Mouse (Mus musculus) hindbrain, postnatal 0 days (tissue): ENCODE measurements around the gene Cmtm4. TPM values are rescaled to one million over a fixed set of nuclear protein-coding genes. Genes with fewer than 3 reads are reported as not detected.

Source experiments
- ATAC-seq: fragments of 200-750 bp; cut with Nextera tagmentation; 2 replicates; pipeline ENCODE4 v1.8.0; 2017; ENCODE audit warnings: mild to moderate bottlenecking, moderate TSS enrichment, moderate library complexity
- DNase-seq: peaks from one replicate; pipeline ENCODE4 v3.0.0-alpha.2; 2015; ENCODE audit warnings: low spot score
- H3K27ac ChIP-seq: fragments of 300-500 bp; sonication (generic); 2 replicates; pipeline ENCODE4 v1.5.1; 2014; ENCODE audit warnings: mild to moderate bottlenecking
- H3K27me3 ChIP-seq: fragments of 300-500 bp; sonication (generic); 2 replicates; pipeline ENCODE4 v1.6.1; 2014; ENCODE audit warnings: low read length, mixed read lengths; ENCODE audit not compliant: insufficient read depth
- H3K36me3 ChIP-seq: fragments of 300-500 bp; sonication (generic); 2 replicates; pipeline ENCODE4 v1.6.1; 2014; ENCODE audit warnings: low read length, mixed read lengths; ENCODE audit not compliant: insufficient read depth
- H3K4me1 ChIP-seq: fragments of 300-500 bp; sonication (generic); 2 replicates; pipeline ENCODE4 v1.6.1; 2014; ENCODE audit warnings: antibody characterized with exemption, low read length, mixed read lengths; ENCODE audit not compliant: insufficient read depth
- H3K4me2 ChIP-seq: fragments of 300-500 bp; sonication (generic); 2 replicates; pipeline ENCODE4 v1.6.1; 2014; ENCODE audit warnings: low read depth, mild to moderate bottlenecking, low read length, moderate library complexity, mixed read lengths
- H3K4me3 ChIP-seq: fragments of 300-500 bp; sonication (generic); 2 replicates; pipeline ENCODE4 v1.5.1; 2014; ENCODE audit warnings: low read length
- H3K9ac ChIP-seq: fragments of 300-500 bp; sonication (generic); replicated peaks from 2 replicates; pipeline ENCODE4 v1.6.1; 2014; ENCODE audit warnings: mild to moderate bottlenecking, low read length, moderate library complexity, mixed read lengths
- H3K9me3 ChIP-seq: fragments of 300-500 bp; sonication (generic); 2 replicates; pipeline ENCODE4 v1.6.1; 2016; ENCODE audit warnings: low read length, mixed read lengths
- CTCF ChIP-seq: IDR thresholded peaks from 2 replicates; pipeline ENCODE4 v1.5.1; 2016; ENCODE audit warnings: antibody characterized with exemption, control low read depth, low read depth
- WGBS: fragments of 180-500 bp; shearing (Covaris S2); extraction: QIAGEN DNeasy Blood & Tissue Kit; methylation state at CpG from one replicate; pipeline ENCODE4 v1.1.7; 2014; 5-methylcytosine and 5-hydroxymethylcytosine counted together
- polyA plus RNA-seq: library from polyadenylated mRNA; unstranded; fragments of >200 nt; fragmentation: Nextera tagmentation; extraction: Ambion mirVana; gene quantifications from 2 replicates; pipeline ENCODE4 v1.2.1, GENCODE M21; 2015
- total RNA-seq: library from RNA; depleted of rRNA; stranded (reverse); fragments of >200 nt; gene quantifications from 2 replicates; pipeline ENCODE4 v1.2.3, GENCODE M21; 2014

The Cmtm4 gene
- total and polyA plus RNA-seq, 2 experiments from 2014 or later = 2.7 to 38.4 TPM

- H3K27ac ChIP-seq = peak overlapping the region; percentile 48; the same call in 1 of the 2 replicates
- H3K27me3 ChIP-seq = no peaks in the 10 kb centered on the region
- no peak overlapping the region; the same call in 1 of the 2 replicates for H3K9ac ChIP-seq
- H3K4me1 ChIP-seq = no peaks in the 10 kb centered on the region
- TF ChIP-seq CTCF = no peak
- H3K9me3 ChIP-seq = no peaks in the 10 kb centered on the region
- 48% methylated on average over 6 of the region's 6 CpGs for WGBS
- ATAC-seq (no peak), DNase-seq (no peak)
- peak overlapping the region; percentile 92 for H3K4me2 ChIP-seq
- H3K36me3 ChIP-seq = no peaks in the 10 kb centered on the region
- peak overlapping the region; percentile 60; the same call in 1 of the 2 replicates for H3K4me3 ChIP-seq
Measured at GRCm38 (mm10) chr8:104341678-104342077, 53.9 kb downstream of the Cmtm4 start.

GRCm38 (mm10) chr8:104341106-104341561 is 54.5 kb downstream of the Cmtm4 start:
- Histone ChIP-seq H3K4me3 (peak overlapping the region; percentile 60), H3K36me3 (no peaks in the 10 kb centered on the region), H3K27me3 (no peaks in the 10 kb centered on the region), H3K9ac (peak overlapping the region; percentile 70), H3K9me3 (no peaks in the 10 kb centered on the region), H3K27ac (peak overlapping the region; percentile 79), H3K4me1 (no peaks in the 10 kb centered on the region), H3K4me2 (peak overlapping the region; percentile 92)
- no peak for TF ChIP-seq CTCF
- DNase-seq (peak; percentile 85), ATAC-seq (peak; percentile 68)
- WGBS = 1% methylated on average over 23 of the region's 24 CpGs

- Histone ChIP-seq H3K36me3 (no peaks in the 10 kb centered on the region), H3K4me2 (peak overlapping the region; percentile 92), H3K4me3 (peak overlapping the region; percentile 60), H3K4me1 (no peaks in the 10 kb centered on the region), H3K27me3 (no peaks in the 10 kb centered on the region), H3K27ac (peak overlapping the region; percentile 79), H3K9ac (peak overlapping the region; percentile 70), H3K9me3 (no peaks in the 10 kb centered on the region)
- ATAC-seq = peak; percentile 82
- DNase-seq = peak; percentile 78
- peak; percentile 74 for TF ChIP-seq CTCF
- WGBS = under 1% methylated on average over 48 of the region's 54 CpGs
Measured at GRCm38 (mm10) chr8:104340233-104341105, 55.1 kb downstream of the Cmtm4 start.

- under 1% methylated on average over 6 of the region's 6 CpGs for WGBS
- H3K27me3 ChIP-seq = no peaks in the 10 kb centered on the region
- TF ChIP-seq CTCF = no peak
- peak overlapping the region; percentile 70 for H3K9ac ChIP-seq
- no peaks in the 10 kb centered on the region for H3K9me3 ChIP-seq
- DNase-seq (no peak), ATAC-seq (no peak; the same call in 1 of the 2 replicates)
- peak overlapping the region; percentile 92 for H3K4me2 ChIP-seq
- peak overlapping the region; percentile 79; the same call in 1 of the 2 replicates for H3K27ac ChIP-seq
- H3K4me3 ChIP-seq = peak overlapping the region; percentile 60
- no peaks in the 10 kb centered on the region for H3K4me1 ChIP-seq
- H3K36me3 ChIP-seq = no peaks in the 10 kb centered on the region
Measured at GRCm38 (mm10) chr8:104339983-104340232, 55.7 kb downstream of the Cmtm4 start.

- Histone ChIP-seq H3K4me3 (peak within 1 kb of the TSS; percentile 60), H3K4me1 (no peaks in the 10 kb centered on the region), H3K9ac (peak within 1 kb of the TSS; percentile 70), H3K4me2 (peak within 1 kb of the TSS; percentile 92), H3K27me3 (no peaks in the 10 kb centered on the region), H3K9me3 (no peaks in the 10 kb centered on the region), H3K36me3 (no peaks in the 10 kb centered on the region), H3K27ac (peak within 1 kb of the TSS; percentile 79; the same call in 1 of the 2 replicates)
- WGBS = 14% methylated on average over 17 of the region's 18 CpGs
- DNase-seq (peak; percentile 56), ATAC-seq (peak; percentile 15; the same call in 1 of the 2 replicates)
- no peak for TF ChIP-seq CTCF
Measured at GRCm38 (mm10) chr8:104339229-104339982, 56.2 kb downstream of the Cmtm4 start, which contains the start of gene Cmtm3. Cmtm3 (plus strand) TSS chr8:104339410.

GRCm38 (mm10) chr8:104337890-104338289 is 57.7 kb downstream of the Cmtm4 start:
- Histone ChIP-seq H3K27ac (no peak overlapping the region), H3K9ac (no peak overlapping the region), H3K9me3 (no peaks in the 10 kb centered on the region), H3K4me3 (no peak overlapping the region), H3K4me2 (no peak overlapping the region), H3K36me3 (no peaks in the 10 kb centered on the region), H3K4me1 (no peaks in the 10 kb centered on the region), H3K27me3 (no peaks in the 10 kb centered on the region)
- DNase-seq (no peak), ATAC-seq (no peak)
- peak; percentile 37 for TF ChIP-seq CTCF
- 58% methylated on average over 3 of the region's 3 CpGs for WGBS
